8 mouse cellular contexts compared by ENCODE assay signal in genomic region chr9:20830901-20831643, GRCm38 (mm10). TPM values are rescaled to one million over a fixed set of nuclear protein-coding genes. Genes with fewer than 3 reads are reported as not detected.
DNase-seq lines count a peak whose midpoint lies in the region; ATAC-seq lines count a peak whose summit lies in the region.

No protein-coding gene starts in this region.

- no peak overlapping the region for H3K4me3 ChIP-seq in hindbrain, embryonic 15.5 days
- peak overlapping the region; percentile 79 for H3K4me3 ChIP-seq in megakaryocyte, embryonic 14.5 days (replicated peaks)

- peak overlapping the region; percentile 4; the same call in 1 of the 2 replicates for H3K9ac ChIP-seq in hindbrain, embryonic 15.5 days

- H3K27ac ChIP-seq in hindbrain, embryonic 15.5 days (replicated peaks): no peak overlapping the region

- peak; percentile 94 for DNase-seq in ZHBTc4 (ENCODE audit: low read depth, low spot score)
- peak; percentile 96 to 98 for DNase-seq in cerebellum, postnatal 4 days (ENCODE audit: low spot score in 2 of 2)
- peak; percentile 98 for DNase-seq in gastrocnemius, adult 18-20 months (ENCODE audit: low spot score)
- DNase-seq in left cerebral cortex, adult 11 months (ENCODE audit: low spot score): peak; percentile 89
- DNase-seq in right cerebral cortex, postnatal 10 days (ENCODE audit: low spot score in 2 of 2): peak; percentile 94 to 96
- DNase-seq in urinary bladder, postnatal 14 days (ENCODE audit: low spot score): peak; percentile 97

- no peaks in the 10 kb centered on the region for H3K36me3 ChIP-seq in hindbrain, embryonic 15.5 days
- no peaks in the 10 kb centered on the region for H3K36me3 ChIP-seq in megakaryocyte, embryonic 14.5 days (replicated peaks; ENCODE audit: low read length)

- WGBS in hindbrain, embryonic 15.5 days: 16% methylated on average over 19 of the region's 19 CpGs

- peak overlapping the region; percentile 34 for H3K4me2 ChIP-seq in hindbrain, embryonic 15.5 days

- no peaks in the 10 kb centered on the region for H3K27me3 ChIP-seq in hindbrain, embryonic 15.5 days
- H3K27me3 ChIP-seq in megakaryocyte, embryonic 14.5 days (replicated peaks): peaks cover 53% of the 10 kb centered on the region

- H3K4me1 ChIP-seq in hindbrain, embryonic 15.5 days (replicated peaks): peaks cover 12% of the 10 kb centered on the region
- H3K4me1 ChIP-seq in megakaryocyte, embryonic 14.5 days: peaks cover 6% of the 10 kb centered on the region

- H3K9me3 ChIP-seq in hindbrain, embryonic 15.5 days: no peaks in the 10 kb centered on the region
- H3K9me3 ChIP-seq in megakaryocyte, embryonic 14.5 days: no peaks in the 10 kb centered on the region

- peak; percentile 91 for ATAC-seq in hindbrain, embryonic 15.5 days (ENCODE audit: low FRiP score, low read depth)

RNA-seq across cellular contexts. Expression of gene Rdh8, which starts 12.8 kb away (rescaled TPM):
- 1 to 10 TPM in 1 of 2 experiments, under 1 TPM in 1; 0.48 to 1.7 TPM for total RNA-seq in gastrocnemius, adult 18-20 months (2021)
- not detected in 2 replicates for polyA plus RNA-seq in hindbrain, embryonic 15.5 days (2015; fragmentation: Nextera tagmentation; extraction: Ambion mirVana)
- polyA plus RNA-seq in megakaryocyte, embryonic 14.5 days (2012; ENCODE audit: insufficient read depth, low replicate concordance): not detected in 2 replicates

RNA-seq across cellular contexts. Expression of gene Col5a3, which starts 16.2 kb away (rescaled TPM):
- total RNA-seq in gastrocnemius, adult 18-20 months (2021): 10 to 100 TPM; 14.4 to 15.4 TPM
- 1.1 and 1.2 TPM in 2 replicates for polyA plus RNA-seq in hindbrain, embryonic 15.5 days (2015; fragmentation: Nextera tagmentation; extraction: Ambion mirVana)
- 0.02 TPM in 1 of 2 replicates, not detected in the other for polyA plus RNA-seq in megakaryocyte, embryonic 14.5 days (2012; ENCODE audit: insufficient read depth, low replicate concordance)

RNA-seq across cellular contexts. Expression of gene A230050P20Rik, which starts 37.4 kb away (rescaled TPM):
- 1 to 10 TPM; 1.8 to 2.8 TPM for total RNA-seq in gastrocnemius, adult 18-20 months (2021)
- 12.9 and 13.2 TPM in 2 replicates for polyA plus RNA-seq in hindbrain, embryonic 15.5 days (2015; fragmentation: Nextera tagmentation; extraction: Ambion mirVana)
- polyA plus RNA-seq in megakaryocyte, embryonic 14.5 days (2012; ENCODE audit: insufficient read depth, low replicate concordance): 39.0 and 51.7 TPM in 2 replicates

RNA-seq across cellular contexts. Expression of gene Angptl6, which starts 48.5 kb away (rescaled TPM):
- 1 to 10 TPM; 5.9 to 7.3 TPM for total RNA-seq in gastrocnemius, adult 18-20 months (2021)
- polyA plus RNA-seq in hindbrain, embryonic 15.5 days (2015; fragmentation: Nextera tagmentation; extraction: Ambion mirVana): 14.7 and 15.1 TPM in 2 replicates
- polyA plus RNA-seq in megakaryocyte, embryonic 14.5 days (2012; ENCODE audit: insufficient read depth, low replicate concordance): 4.7 and 5.1 TPM in 2 replicates

RNA-seq across cellular contexts. Expression of gene Ppan, which starts 56.9 kb away (rescaled TPM):
- total RNA-seq in gastrocnemius, adult 18-20 months (2021): 1 to 10 TPM; 6.6 to 6.9 TPM
- 46.3 and 47.5 TPM in 2 replicates for polyA plus RNA-seq in hindbrain, embryonic 15.5 days (2015; fragmentation: Nextera tagmentation; extraction: Ambion mirVana)
- 84.5 and 137 TPM in 2 replicates for polyA plus RNA-seq in megakaryocyte, embryonic 14.5 days (2012; ENCODE audit: insufficient read depth, low replicate concordance)
